Mouse (Mus musculus): ENCODE data around the gene Psme1.

Gene Psme1

GRCm38 (mm10) chr14:55598521-55599390 is 20.8 kb downstream of the Psme1 start:
- no peak for DNase-seq (ENCODE audit: low spot score)

GRCm38 (mm10) chr14:55603271-55603632 is 25.3 kb downstream of the Psme1 start, which contains the start of gene Irf9:
Irf9 (plus strand) TSS chr14:55603571.
- DNase-seq (ENCODE audit: low spot score), result no peak

- peak; percentile 83 for DNase-seq (ENCODE audit: low spot score)
These were observed 26.0 kb downstream of the Psme1 start for GRCm38 (mm10) chr14:55603633-55604576.

GRCm38 (mm10) chr14:55604823-55605222 is 26.9 kb downstream of the Psme1 start:
- no peak for DNase-seq (ENCODE audit: low spot score)

DNA sequence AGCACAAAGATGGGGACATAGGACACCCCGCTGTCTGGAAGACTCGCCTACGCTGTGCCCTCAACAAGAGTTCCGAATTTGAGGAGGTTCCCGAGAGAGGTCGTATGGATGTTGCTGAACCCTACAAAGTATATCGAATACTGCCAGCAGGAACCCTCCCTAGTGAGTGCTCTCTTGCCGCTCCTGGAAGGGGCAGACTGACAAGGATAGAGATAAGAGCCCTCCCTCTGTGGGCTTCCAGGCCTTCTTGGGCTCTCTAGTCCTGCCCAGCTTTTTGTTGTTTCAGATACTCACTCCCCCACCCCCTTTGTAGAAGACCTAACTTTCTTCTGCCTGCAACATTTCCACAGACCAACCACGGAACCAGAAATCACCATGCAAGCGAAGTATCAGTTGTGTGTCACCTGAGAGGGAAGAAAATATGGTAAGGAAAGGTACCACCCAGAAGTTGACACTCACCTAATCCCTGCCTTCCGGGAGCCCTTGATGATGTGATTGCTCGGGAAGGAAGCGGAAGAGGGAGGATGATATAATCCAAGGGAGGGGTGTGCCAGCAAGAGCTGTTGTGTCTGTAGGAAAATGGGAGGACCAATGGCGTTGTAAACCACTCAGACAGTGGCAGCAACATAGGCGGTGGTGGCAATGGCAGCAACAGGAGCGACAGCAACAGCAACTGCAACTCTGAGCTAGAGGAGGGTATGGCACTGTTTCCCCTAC is 28.0 kb downstream of the Psme1 start:
- DNase-seq (ENCODE audit: low spot score), result no peak

DNA sequence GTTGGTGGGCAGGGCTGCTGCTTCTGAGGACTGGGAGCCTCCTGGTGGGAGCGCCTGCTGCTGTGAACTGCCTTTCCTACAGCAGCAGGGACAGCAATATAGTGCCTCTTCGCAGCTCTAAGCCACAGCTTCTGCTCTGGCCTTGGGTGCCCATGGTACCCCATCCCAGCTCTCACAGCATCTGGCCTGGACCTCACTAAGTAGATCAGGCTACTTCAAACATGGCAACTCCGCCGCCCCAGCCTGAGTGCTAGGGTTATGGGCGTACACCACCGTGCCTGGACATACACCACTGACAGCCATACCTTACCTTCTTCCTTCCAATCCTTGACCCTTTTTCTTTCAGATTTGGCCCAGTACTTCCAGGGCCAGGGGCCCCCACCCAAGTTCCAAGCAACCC is 30.4 kb downstream of the Psme1 start:
- DNase-seq (ENCODE audit: low spot score), result no peak

- DNase-seq (ENCODE audit: low spot score), result no peak
These were observed 35.4 kb downstream of the Psme1 start for GRCm38 (mm10) chr14:55613346-55613745.

GRCm38 (mm10) chr14:55614565-55615178 is 36.7 kb downstream of the Psme1 start:
- no peak for DNase-seq (ENCODE audit: low spot score)

DNA sequence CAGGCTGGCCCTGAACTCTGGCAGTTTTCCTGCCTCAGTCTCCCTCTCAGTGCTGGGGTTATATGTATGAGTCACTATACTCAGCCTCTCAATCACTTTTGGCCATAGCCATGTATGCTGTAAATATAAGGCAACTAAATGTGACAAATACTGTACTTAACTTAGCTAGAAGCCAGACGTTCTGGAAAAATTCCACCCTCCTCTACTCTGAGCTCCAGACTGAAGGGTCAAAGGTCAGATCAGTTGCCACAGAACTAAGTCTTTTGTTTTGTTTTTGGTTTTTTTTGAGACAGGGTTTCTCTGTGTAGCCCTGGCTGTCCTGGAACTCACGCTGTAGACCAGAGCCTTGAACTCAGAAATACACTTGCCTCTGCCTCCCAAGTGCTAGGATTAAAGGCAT is 38.0 kb downstream of the Psme1 start:
- DNase-seq (ENCODE audit: low spot score), result peak; percentile 75

DNA sequence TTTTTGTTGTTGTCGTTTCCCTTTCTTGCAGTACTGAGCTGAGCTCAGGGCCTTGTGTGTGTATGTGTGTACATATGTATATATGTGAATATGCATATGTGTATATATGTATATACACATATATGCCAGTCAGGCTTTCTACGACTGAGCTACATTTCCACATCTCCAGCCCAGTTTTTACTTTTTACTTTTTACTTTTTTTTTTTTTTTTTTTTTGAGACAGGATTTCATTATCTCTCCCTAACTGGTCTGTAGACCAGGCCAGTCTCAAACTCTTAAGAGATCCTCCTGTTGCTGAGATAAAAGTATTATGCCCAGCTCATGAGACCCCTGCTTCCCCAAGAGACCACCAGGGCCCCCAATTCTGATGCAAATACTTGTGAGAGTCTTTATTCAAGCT is 38.9 kb downstream of the Psme1 start:
- DNase-seq (ENCODE audit: low spot score), result no peak

DNA sequence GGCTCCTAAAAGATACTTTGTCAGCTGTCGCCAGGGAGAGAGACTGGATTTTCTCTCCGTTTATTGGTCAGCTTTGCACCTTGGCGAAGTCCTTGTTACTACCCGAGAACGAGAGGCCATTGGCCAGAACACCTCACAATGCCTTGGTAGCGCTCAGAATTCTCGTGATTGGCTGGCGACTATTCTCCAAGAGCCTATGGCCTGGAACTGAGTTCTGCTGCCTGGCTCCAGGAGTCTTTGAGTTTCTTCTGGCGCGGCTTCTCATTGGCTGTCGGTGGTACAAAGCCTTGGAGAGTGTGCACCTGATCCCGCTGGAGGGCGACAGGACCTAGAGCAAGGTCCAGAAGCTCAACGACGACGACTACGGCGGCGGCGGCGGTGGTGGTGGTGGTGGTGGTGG is 39.9 kb downstream of the Psme1 start, which contains the start of gene Rec8:
Gene Rec8 (plus strand): TSS at position 216 of the 400 bp plus-strand sequence.
- no peak for DNase-seq (ENCODE audit: low spot score)

DNA sequence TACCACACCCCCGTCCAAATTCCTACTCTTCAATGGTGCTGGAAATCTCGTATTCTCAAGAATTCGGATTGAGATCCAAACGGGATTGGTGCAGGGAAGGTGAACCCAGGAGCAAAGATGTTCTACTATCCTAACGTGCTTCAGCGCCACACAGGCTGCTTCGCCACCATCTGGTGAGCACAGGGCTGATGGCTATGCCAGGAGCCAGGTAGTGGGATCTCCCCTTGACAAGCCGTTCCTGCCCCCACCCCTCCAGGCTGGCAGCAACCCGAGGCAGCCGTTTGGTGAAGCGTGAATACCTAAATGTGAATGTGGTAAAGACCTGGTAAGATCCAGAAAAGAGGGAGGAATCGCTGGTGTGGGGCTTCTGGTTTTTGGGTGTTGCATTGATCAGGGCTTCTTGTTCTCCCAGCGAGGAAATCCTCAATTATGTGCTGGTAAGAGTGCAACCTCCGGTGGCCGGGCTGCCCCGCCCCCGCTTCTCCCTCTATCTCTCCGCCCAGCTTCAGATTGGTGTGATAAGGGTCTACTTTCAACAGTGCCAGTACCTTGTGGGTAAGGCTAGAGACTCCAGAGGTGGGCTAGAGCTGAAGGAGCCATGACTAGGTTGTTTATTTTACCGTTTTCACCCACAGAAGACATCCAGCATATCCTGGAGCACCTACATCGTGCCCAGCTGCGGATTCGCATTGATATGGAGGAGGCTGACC is 40.7 kb downstream of the Psme1 start:
- no peak for DNase-seq (ENCODE audit: low spot score)

DNA sequence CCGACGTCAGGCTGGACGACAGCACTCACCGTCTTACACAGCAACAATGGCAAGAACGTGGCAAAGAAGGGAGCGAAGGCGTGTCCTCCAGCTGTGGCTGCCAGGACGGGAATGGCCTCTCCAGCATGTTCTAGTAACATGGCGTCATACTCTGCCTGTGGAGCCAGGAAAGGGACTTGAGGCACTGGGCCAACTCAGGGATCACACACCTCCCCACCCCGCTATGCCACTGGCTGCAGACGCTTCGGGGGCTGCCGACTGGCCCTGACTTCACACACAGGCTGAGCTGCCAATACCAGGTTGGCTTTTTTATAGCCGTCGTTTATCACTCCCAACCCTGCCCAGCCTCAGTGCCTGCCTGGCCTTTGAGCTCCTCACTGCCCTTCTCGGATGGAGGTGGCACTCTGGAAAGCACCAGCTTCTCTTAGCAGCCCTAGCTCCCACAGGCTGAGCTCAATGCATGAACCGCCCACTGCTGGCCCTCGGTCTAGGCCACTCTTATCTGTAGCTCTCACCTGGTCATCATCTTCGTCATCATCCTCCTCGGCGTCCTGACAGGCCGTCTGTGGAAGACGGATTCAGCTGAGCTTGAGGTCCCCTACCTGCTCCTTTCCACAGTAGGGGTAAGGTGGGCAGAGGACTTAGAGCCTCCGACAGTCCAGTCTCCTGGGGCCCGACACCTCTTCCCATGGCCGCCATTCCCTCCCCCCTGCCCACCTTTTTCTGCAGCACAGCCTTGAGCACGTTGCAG is 50.3 kb downstream of the Psme1 start:
- no peak for DNase-seq (ENCODE audit: low spot score)

- no peak for DNase-seq (ENCODE audit: low spot score)
These were observed 51.4 kb downstream of the Psme1 start for GRCm38 (mm10) chr14:55629312-55629711.

All from adipocyte (in vitro differentiated cells).